Mouse (Mus musculus) hindbrain, embryonic 16.5 days (tissue): Measurements from ENCODE around the gene Bola3. TPM values are rescaled to one million over a fixed set of nuclear protein-coding genes. Genes with fewer than 3 reads are reported as not detected.
"Not testable (repeated sequence)": the region's sequence is repeated elsewhere in the genome, so short reads cannot be mapped to it uniquely, and the experiment has no call there.

Source experiments
- ATAC-seq: fragments of 200-750 bp; cut with Nextera tagmentation; 2 replicates; pipeline ENCODE4 v1.8.0; 2017; ENCODE audit warnings: moderate TSS enrichment, moderate library complexity
- H3K27ac ChIP-seq: fragments of 300-500 bp; sonication (generic); 2 replicates; pipeline ENCODE4 v1.5.1; 2014; ENCODE audit warnings: low read depth, mild to moderate bottlenecking, control low read depth, low read length, moderate library complexity
- H3K27me3 ChIP-seq: fragments of 300-500 bp; sonication (generic); replicated peaks from 2 replicates; pipeline ENCODE4 v1.6.1; 2014; ENCODE audit warnings: low read length; ENCODE audit not compliant: control insufficient read depth, insufficient read depth
- H3K36me3 ChIP-seq: fragments of 300-500 bp; sonication (generic); 2 replicates; pipeline ENCODE4 v1.6.1; 2014; ENCODE audit warnings: mild to moderate bottlenecking, low read length, moderate library complexity, mixed read lengths; ENCODE audit not compliant: control insufficient read depth, insufficient read depth
- H3K4me1 ChIP-seq: fragments of 300-500 bp; sonication (generic); 2 replicates; pipeline ENCODE4 v1.6.1; 2014; ENCODE audit warnings: low read depth, low read length; ENCODE audit not compliant: control insufficient read depth, insufficient read depth
- H3K4me2 ChIP-seq: fragments of 300-500 bp; sonication (generic); 2 replicates; pipeline ENCODE4 v1.6.1; 2014; ENCODE audit warnings: mild to moderate bottlenecking, low read length, control low read depth, moderate library complexity
- H3K4me3 ChIP-seq: fragments of 300-500 bp; sonication (generic); 2 replicates; pipeline ENCODE4 v1.5.1; 2014; ENCODE audit warnings: mild to moderate bottlenecking, low read length, control low read depth, moderate library complexity
- H3K9ac ChIP-seq: fragments of 300-500 bp; sonication (generic); 2 replicates; pipeline ENCODE4 v1.6.1; 2014; ENCODE audit warnings: low read depth, mild to moderate bottlenecking, control low read depth, low read length, moderate library complexity
- H3K9me3 ChIP-seq: fragments of 300-500 bp; sonication (generic); 2 replicates; pipeline ENCODE4 v1.6.1; 2014; ENCODE audit warnings: mild to moderate bottlenecking, low read length, moderate library complexity; ENCODE audit not compliant: control insufficient read depth
- WGBS: fragments of 180-500 bp; shearing (Covaris S2); extraction: QIAGEN DNeasy Blood & Tissue Kit; methylation state at CpG from one replicate; pipeline ENCODE4 v1.1.7; 2014; 5-methylcytosine and 5-hydroxymethylcytosine counted together
- polyA plus RNA-seq: library from polyadenylated mRNA; unstranded; fragments of >200 nt; fragmentation: Nextera tagmentation; extraction: Ambion mirVana; gene quantifications from 2 replicates; pipeline ENCODE4 v1.2.1, GENCODE M21; 2015

Bola3 gene
- polyA plus RNA-seq, 1 experiment from 2014 or later = 64.3 TPM

- no peak overlapping the region for H3K4me2 ChIP-seq
- peaks cover 20% of the 10 kb centered on the region for H3K36me3 ChIP-seq
- no peak overlapping the region for H3K4me3 ChIP-seq
- no peak for ATAC-seq
- no peaks in the 10 kb centered on the region for H3K9me3 ChIP-seq
- H3K9ac ChIP-seq = no peak overlapping the region
- peaks cover 11% of the 10 kb centered on the region for H3K4me1 ChIP-seq
- no peak overlapping the region for H3K27ac ChIP-seq
- WGBS = 77% methylated on average over 3 of the region's 3 CpGs
- no peaks in the 10 kb centered on the region for H3K27me3 ChIP-seq
Observed at GRCm38 (mm10) chr6:83327591-83328190, 21.3 kb upstream of the Bola3 start.

GRCm38 (mm10) chr6:83341387-83341786 lies 7.6 kb upstream of the Bola3 start:
- WGBS = 79% methylated on average over 3 of the region's 3 CpGs
- H3K4me3 ChIP-seq = no peak overlapping the region
- H3K9ac ChIP-seq = no peak overlapping the region
- H3K4me2 ChIP-seq = no peak overlapping the region
- no peaks in the 10 kb centered on the region for H3K4me1 ChIP-seq
- no peak overlapping the region for H3K27ac ChIP-seq
- H3K9me3 ChIP-seq = no peaks in the 10 kb centered on the region
- no peaks in the 10 kb centered on the region for H3K27me3 ChIP-seq
- ATAC-seq = no peak
- H3K36me3 ChIP-seq = peaks cover 15% of the 10 kb centered on the region

- Histone ChIP-seq H3K9ac (no peak overlapping the region), H3K27me3 (no peaks in the 10 kb centered on the region), H3K4me2 (no peak overlapping the region), H3K9me3 (no peaks in the 10 kb centered on the region), H3K36me3 (peaks cover 14% of the 10 kb centered on the region), H3K4me1 (no peaks in the 10 kb centered on the region), H3K27ac (no peak overlapping the region), H3K4me3 (no peak overlapping the region)
- WGBS = 84% methylated on average over 2 of the region's 2 CpGs
- no peak for ATAC-seq
Observed at GRCm38 (mm10) chr6:83342957-83343356, 6.0 kb upstream of the Bola3 start.

GRCm38 (mm10) chr6:83345285-83345684 lies 3.7 kb upstream of the Bola3 start:
- H3K27me3 ChIP-seq, H3K9ac ChIP-seq, H3K9me3 ChIP-seq, H3K4me1 ChIP-seq, ATAC-seq, H3K27ac ChIP-seq, H3K36me3 ChIP-seq, H3K4me3 ChIP-seq, H3K4me2 ChIP-seq: not testable (repeated sequence)
- 94% methylated on average over 8 of the region's 8 CpGs for WGBS

GRCm38 (mm10) chr6:83347916-83348315 lies 1.0 kb upstream of the Bola3 start:
- no peaks in the 10 kb centered on the region for H3K9me3 ChIP-seq
- no peak overlapping the region for H3K4me2 ChIP-seq
- peaks cover 7% of the 10 kb centered on the region for H3K4me1 ChIP-seq
- ATAC-seq = no peak
- H3K9ac ChIP-seq = no peak overlapping the region
- WGBS = 92% methylated on average over 3 of the region's 3 CpGs
- no peaks in the 10 kb centered on the region; the same call in 1 of the 2 replicates for H3K36me3 ChIP-seq
- H3K4me3 ChIP-seq = no peak overlapping the region
- H3K27me3 ChIP-seq = no peaks in the 10 kb centered on the region
- H3K27ac ChIP-seq = no peak overlapping the region

- H3K27ac ChIP-seq = peak overlapping the region; percentile 73
- H3K4me1 ChIP-seq = peaks cover 7% of the 10 kb centered on the region
- peak overlapping the region; percentile 75 for H3K4me2 ChIP-seq
- 0% methylated on average over 31 of the region's 53 CpGs for WGBS
- H3K27me3 ChIP-seq = no peaks in the 10 kb centered on the region
- H3K36me3 ChIP-seq = peaks cover 5% of the 10 kb centered on the region
- H3K9me3 ChIP-seq = no peaks in the 10 kb centered on the region
- peak; percentile 96 for ATAC-seq
- peak overlapping the region; percentile 82 for H3K4me3 ChIP-seq
- H3K9ac ChIP-seq = peak overlapping the region; percentile 96
Observed at GRCm38 (mm10) chr6:83349274-83349958, 469 bp downstream of the Bola3 start.

- H3K36me3 ChIP-seq = peaks cover 5% of the 10 kb centered on the region
- no peaks in the 10 kb centered on the region for H3K27me3 ChIP-seq
- no peak for ATAC-seq
- no peaks in the 10 kb centered on the region for H3K9me3 ChIP-seq
- H3K4me1 ChIP-seq = peaks cover 7% of the 10 kb centered on the region
- H3K9ac ChIP-seq = peak overlapping the region; percentile 96
- WGBS = 86% methylated on average over 7 of the region's 7 CpGs
- H3K4me3 ChIP-seq = peak overlapping the region; percentile 82
- no peak overlapping the region for H3K27ac ChIP-seq
- peak overlapping the region; percentile 75 for H3K4me2 ChIP-seq
Observed at GRCm38 (mm10) chr6:83350172-83350571, 1.2 kb downstream of the Bola3 start.

GRCm38 (mm10) chr6:83350851-83351405 lies 2.0 kb downstream of the Bola3 start:
- Histone ChIP-seq H3K4me3 (no peak overlapping the region), H3K9ac (no peak overlapping the region), H3K9me3 (no peaks in the 10 kb centered on the region), H3K4me2 (no peak overlapping the region), H3K27me3 (no peaks in the 10 kb centered on the region), H3K4me1 (peaks cover 7% of the 10 kb centered on the region), H3K36me3 (peaks cover 5% of the 10 kb centered on the region), H3K27ac (no peak overlapping the region)
- ATAC-seq = no peak
- WGBS = 90% methylated on average over 16 of the region's 16 CpGs

- H3K9me3 ChIP-seq = no peaks in the 10 kb centered on the region
- no peak overlapping the region for H3K4me3 ChIP-seq
- peaks cover 7% of the 10 kb centered on the region for H3K4me1 ChIP-seq
- H3K9ac ChIP-seq = 0 out of 2 replicates have a peak overlapping the region, but pooled peaks have one; percentile 15
- no peaks in the 10 kb centered on the region for H3K27me3 ChIP-seq
- peaks cover 5% of the 10 kb centered on the region for H3K36me3 ChIP-seq
- H3K27ac ChIP-seq = no peak overlapping the region
- no peak overlapping the region for H3K4me2 ChIP-seq
- ATAC-seq = no peak
- WGBS = 83% methylated on average over 7 of the region's 7 CpGs
Observed at GRCm38 (mm10) chr6:83351490-83352160, 2.7 kb downstream of the Bola3 start.
